Mouse (Mus musculus): Measurements from ENCODE around the gene Kif11. TPM values are rescaled to one million over a fixed set of nuclear protein-coding genes. Genes with fewer than 3 reads are reported as not detected.

Gene Kif11
- polyA plus RNA-seq, 1 experiment: 1.4 TPM

- under 1% methylated on average over 11 of the region's 11 CpGs for WGBS
- no peaks in the 10 kb centered on the region for H3K4me1 ChIP-seq (ENCODE audit: control insufficient read depth, insufficient read depth, insufficient read length, low read length)
These were observed 638 bp downstream of the Kif11 start for GRCm38 (mm10) chr19:37376841-37377240.

GRCm38 (mm10) chr19:37377404-37377990 lies 1.3 kb downstream of the Kif11 start:
- 4% methylated on average over 8 of the region's 8 CpGs for WGBS
- H3K27ac ChIP-seq (ENCODE audit: insufficient read depth, low read depth, low read length): no peak overlapping the region
- peak overlapping the region; percentile 37; the same call in 1 of the 2 replicates for H3K4me3 ChIP-seq (ENCODE audit: low read depth, low read length)
- H3K4me1 ChIP-seq (ENCODE audit: control insufficient read depth, insufficient read depth, insufficient read length, low read length): no peaks in the 10 kb centered on the region
- no peaks in the 10 kb centered on the region for H3K27me3 ChIP-seq (ENCODE audit: control insufficient read depth, insufficient read depth, low read length)
- TF ChIP-seq POLR2A (IDR thresholded peaks at IDR 0.05; ENCODE audit: low read depth, low read length): no peak
- no peak for TF ChIP-seq CTCF (IDR thresholded peaks at IDR 0.05; ENCODE audit: extremely low read depth, insufficient read length, insufficient replicate concordance, low read depth, low read length)
- no peaks in the 10 kb centered on the region for H3K36me3 ChIP-seq (ENCODE audit: control insufficient read depth, insufficient read depth, low read length)

More at GRCm38 (mm10) chr19:37376841-37377240, 638 bp downstream of the Kif11 start:
- no peak overlapping the region for H3K27ac ChIP-seq (ENCODE audit: insufficient read depth, low read depth, low read length)
- peak overlapping the region; percentile 97 for H3K4me3 ChIP-seq (ENCODE audit: low read depth, low read length)
- TF ChIP-seq POLR2A (IDR thresholded peaks at IDR 0.05; ENCODE audit: low read depth, low read length) (no peak), CTCF (IDR thresholded peaks at IDR 0.05; ENCODE audit: extremely low read depth, insufficient read length, insufficient replicate concordance, low read depth, low read length) (no peak)
- no peaks in the 10 kb centered on the region for H3K27me3 ChIP-seq (ENCODE audit: control insufficient read depth, insufficient read depth, low read length)
- no peaks in the 10 kb centered on the region for H3K36me3 ChIP-seq (ENCODE audit: control insufficient read depth, insufficient read depth, low read length)

- no peaks in the 10 kb centered on the region for H3K27me3 ChIP-seq (ENCODE audit: control insufficient read depth, insufficient read depth, low read length)
- H3K27ac ChIP-seq (ENCODE audit: insufficient read depth, low read depth, low read length): no peak overlapping the region
- WGBS: 50% methylated on average over 6 of the region's 6 CpGs
- H3K4me1 ChIP-seq (ENCODE audit: control insufficient read depth, insufficient read depth, insufficient read length, low read length): no peaks in the 10 kb centered on the region
- no peaks in the 10 kb centered on the region for H3K36me3 ChIP-seq (ENCODE audit: control insufficient read depth, insufficient read depth, low read length)
- peak overlapping the region; percentile 1; the same call in 1 of the 2 replicates for H3K4me3 ChIP-seq (ENCODE audit: low read depth, low read length)
- TF ChIP-seq POLR2A (IDR thresholded peaks at IDR 0.05; ENCODE audit: low read depth, low read length) (no peak), CTCF (IDR thresholded peaks at IDR 0.05; ENCODE audit: extremely low read depth, insufficient read length, insufficient replicate concordance, low read depth, low read length) (no peak)
These were observed 2.6 kb downstream of the Kif11 start for GRCm38 (mm10) chr19:37378816-37379215.

GRCm38 (mm10) chr19:37386126-37386525 lies 9.9 kb downstream of the Kif11 start:
- H3K27ac ChIP-seq (ENCODE audit: insufficient read depth, low read depth, low read length): no peak overlapping the region
- no peak overlapping the region for H3K4me3 ChIP-seq (ENCODE audit: low read depth, low read length)
- H3K27me3 ChIP-seq (ENCODE audit: control insufficient read depth, insufficient read depth, low read length): no peaks in the 10 kb centered on the region
- H3K36me3 ChIP-seq (ENCODE audit: control insufficient read depth, insufficient read depth, low read length): peaks cover 5% of the 10 kb centered on the region
- no peak for TF ChIP-seq POLR2A (IDR thresholded peaks at IDR 0.05; ENCODE audit: low read depth, low read length)
- no peak for TF ChIP-seq CTCF (IDR thresholded peaks at IDR 0.05; ENCODE audit: extremely low read depth, insufficient read length, insufficient replicate concordance, low read depth, low read length)
- no peaks in the 10 kb centered on the region for H3K4me1 ChIP-seq (ENCODE audit: control insufficient read depth, insufficient read depth, insufficient read length, low read length)
- 41% methylated on average over 3 of the region's 3 CpGs for WGBS

GRCm38 (mm10) chr19:37391869-37392268 lies 15.7 kb downstream of the Kif11 start:
- Histone ChIP-seq H3K27me3 (ENCODE audit: control insufficient read depth, insufficient read depth, low read length) (no peaks in the 10 kb centered on the region), H3K36me3 (ENCODE audit: control insufficient read depth, insufficient read depth, low read length) (peaks cover 17% of the 10 kb centered on the region), H3K4me1 (ENCODE audit: control insufficient read depth, insufficient read depth, insufficient read length, low read length) (no peaks in the 10 kb centered on the region), H3K4me3 (ENCODE audit: low read depth, low read length) (no peak overlapping the region), H3K27ac (ENCODE audit: insufficient read depth, low read depth, low read length) (no peak overlapping the region)
- 90% methylated on average over 3 of the region's 3 CpGs for WGBS
- TF ChIP-seq CTCF (IDR thresholded peaks at IDR 0.05; ENCODE audit: extremely low read depth, insufficient read length, insufficient replicate concordance, low read depth, low read length) (no peak), POLR2A (IDR thresholded peaks at IDR 0.05; ENCODE audit: low read depth, low read length) (no peak)

- 96% methylated on average over 3 of the region's 3 CpGs for WGBS
- no peak for TF ChIP-seq CTCF (IDR thresholded peaks at IDR 0.05; ENCODE audit: extremely low read depth, insufficient read length, insufficient replicate concordance, low read depth, low read length)
- no peak for TF ChIP-seq POLR2A (IDR thresholded peaks at IDR 0.05; ENCODE audit: low read depth, low read length)
These were observed 20.1 kb downstream of the Kif11 start for GRCm38 (mm10) chr19:37396279-37396678.

GRCm38 (mm10) chr19:37400936-37401335 lies 24.7 kb downstream of the Kif11 start:
- Histone ChIP-seq H3K36me3 (ENCODE audit: control insufficient read depth, insufficient read depth, low read length) (peaks cover 19% of the 10 kb centered on the region), H3K27me3 (ENCODE audit: control insufficient read depth, insufficient read depth, low read length) (no peaks in the 10 kb centered on the region), H3K27ac (ENCODE audit: insufficient read depth, low read depth, low read length) (no peak overlapping the region), H3K4me3 (ENCODE audit: low read depth, low read length) (no peak overlapping the region), H3K4me1 (ENCODE audit: control insufficient read depth, insufficient read depth, insufficient read length, low read length) (no peaks in the 10 kb centered on the region)
- WGBS: 89% methylated on average over 6 of the region's 6 CpGs
- no peak for TF ChIP-seq CTCF (IDR thresholded peaks at IDR 0.05; ENCODE audit: extremely low read depth, insufficient read length, insufficient replicate concordance, low read depth, low read length)
- TF ChIP-seq POLR2A (IDR thresholded peaks at IDR 0.05; ENCODE audit: low read depth, low read length): no peak

More at GRCm38 (mm10) chr19:37396279-37396678, 20.1 kb downstream of the Kif11 start:
- Histone ChIP-seq H3K27ac (ENCODE audit: insufficient read depth, low read depth, low read length) (no peak overlapping the region), H3K4me1 (ENCODE audit: control insufficient read depth, insufficient read depth, insufficient read length, low read length) (no peaks in the 10 kb centered on the region), H3K27me3 (ENCODE audit: control insufficient read depth, insufficient read depth, low read length) (no peaks in the 10 kb centered on the region), H3K4me3 (ENCODE audit: low read depth, low read length) (no peak overlapping the region), H3K36me3 (ENCODE audit: control insufficient read depth, insufficient read depth, low read length) (peaks cover 24% of the 10 kb centered on the region)

All from small intestine, adult 2 months (tissue).